Mouse (Mus musculus) thymus, postnatal 0 days (tissue): Measurements from ENCODE around the gene Cacna2d4. TPM values are rescaled to one million over a fixed set of nuclear protein-coding genes. Genes with fewer than 3 reads are reported as not detected.

Experiments
- DNase-seq: peaks from one replicate; pipeline ENCODE4 v3.0.0-alpha.2; 2015; ENCODE audit warnings: low spot score
- polyA plus RNA-seq: library from polyadenylated mRNA; unstranded; fragments of >200 nt; fragmentation: Nextera tagmentation; extraction: Ambion mirVana; gene quantifications from 2 replicates; pipeline ENCODE4 v1.2.1, GENCODE M21; 2015

Gene Cacna2d4
- polyA plus RNA-seq, 1 experiment from 2014 or later: 4.6 TPM

DNA sequence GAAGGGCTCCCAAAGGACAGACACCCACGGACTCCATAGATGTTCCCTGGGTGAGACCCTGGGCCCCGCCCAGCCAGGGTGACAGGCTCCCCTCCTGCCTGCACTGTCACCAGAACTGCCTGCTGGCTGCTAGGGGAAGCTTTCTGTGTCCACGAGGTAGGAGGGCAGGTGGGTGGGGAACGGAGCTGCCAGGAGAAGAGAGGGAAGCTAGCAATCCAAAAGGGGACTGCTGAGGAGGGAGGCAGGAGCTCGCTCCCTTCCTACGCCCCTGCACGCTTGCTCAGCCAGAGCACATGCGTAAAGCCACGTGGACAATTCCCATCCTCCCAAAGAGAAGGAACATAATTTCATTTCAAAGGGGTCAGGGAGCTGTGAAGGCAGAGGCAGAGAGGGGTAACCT lies 73.8 kb downstream of the Cacna2d4 start:
- no peak for DNase-seq

- DNase-seq: no peak
These were observed 76.1 kb downstream of the Cacna2d4 start for GRCm38 (mm10) chr6:119312381-119312780.

GRCm38 (mm10) chr6:119313096-119313495 lies 76.8 kb downstream of the Cacna2d4 start:
- DNase-seq: no peak

GRCm38 (mm10) chr6:119313588-119314375 lies 77.5 kb downstream of the Cacna2d4 start:
- DNase-seq: no peak

- no peak for DNase-seq
These were observed 78.6 kb downstream of the Cacna2d4 start for GRCm38 (mm10) chr6:119314751-119315476.

GRCm38 (mm10) chr6:119318732-119319131 lies 82.4 kb downstream of the Cacna2d4 start:
- DNase-seq: no peak

DNA sequence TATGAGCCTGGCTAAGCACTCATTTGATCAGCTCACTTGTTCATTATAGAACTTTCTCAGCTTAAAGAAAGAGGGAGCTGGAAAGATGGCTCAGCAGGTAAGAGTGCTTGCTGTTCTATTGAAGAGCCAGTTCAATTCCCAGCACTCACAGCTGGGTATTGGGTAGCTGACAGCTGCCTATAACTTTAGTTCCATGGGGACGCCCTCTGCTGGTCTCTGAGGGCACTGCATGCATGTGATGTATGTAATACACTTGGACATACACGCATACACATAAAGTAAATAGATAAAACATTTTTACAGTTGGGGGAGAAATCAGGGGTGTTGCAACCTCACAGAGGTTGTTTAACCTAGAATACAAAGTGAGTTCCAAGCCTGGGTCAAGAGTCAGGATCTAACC lies 83.0 kb downstream of the Cacna2d4 start:
- DNase-seq: no peak

- DNase-seq: no peak
These were observed 84.2 kb downstream of the Cacna2d4 start for GRCm38 (mm10) chr6:119320481-119320880.

GRCm38 (mm10) chr6:119321752-119322151 lies 85.4 kb downstream of the Cacna2d4 start:
- DNase-seq: no peak

DNA sequence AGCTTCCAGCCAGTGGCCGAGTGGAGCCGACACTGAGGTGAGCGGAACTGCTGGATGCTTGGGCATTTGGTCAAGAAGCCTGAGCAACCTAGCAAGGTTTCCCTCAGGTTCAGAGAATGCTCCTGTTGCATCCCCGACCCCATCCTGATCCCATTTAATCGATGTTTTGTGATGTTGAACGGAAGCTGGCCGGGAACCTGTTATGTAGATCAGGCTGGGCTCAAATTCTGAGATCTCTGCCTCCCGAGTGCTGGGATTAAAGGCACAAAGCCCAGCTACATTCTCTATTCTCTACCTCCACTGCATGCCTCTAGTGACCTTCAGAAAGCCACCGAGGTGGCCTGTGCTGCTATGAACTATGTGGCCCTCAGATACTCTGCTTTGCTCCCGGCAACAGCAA lies 88.5 kb downstream of the Cacna2d4 start:
- no peak for DNase-seq

DNA sequence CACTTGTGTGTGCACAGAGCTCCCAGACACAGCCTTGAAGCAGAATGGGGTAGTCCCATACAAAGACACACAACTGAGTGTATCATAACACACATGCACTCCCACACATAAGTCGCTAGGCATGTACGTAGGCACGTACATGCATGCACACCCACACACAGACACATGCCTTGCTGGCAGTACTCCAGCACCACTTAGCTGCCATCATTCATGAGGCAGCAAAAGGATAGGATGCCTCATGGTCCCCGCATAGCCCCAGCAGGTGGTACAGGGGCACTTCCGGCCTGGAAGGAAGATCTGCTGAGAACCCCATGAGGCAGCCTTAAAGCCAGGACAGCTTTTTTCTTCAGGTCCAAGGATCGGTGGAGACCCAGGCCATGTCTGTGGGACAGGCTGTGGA lies 89.7 kb downstream of the Cacna2d4 start:
- no peak for DNase-seq

DNA sequence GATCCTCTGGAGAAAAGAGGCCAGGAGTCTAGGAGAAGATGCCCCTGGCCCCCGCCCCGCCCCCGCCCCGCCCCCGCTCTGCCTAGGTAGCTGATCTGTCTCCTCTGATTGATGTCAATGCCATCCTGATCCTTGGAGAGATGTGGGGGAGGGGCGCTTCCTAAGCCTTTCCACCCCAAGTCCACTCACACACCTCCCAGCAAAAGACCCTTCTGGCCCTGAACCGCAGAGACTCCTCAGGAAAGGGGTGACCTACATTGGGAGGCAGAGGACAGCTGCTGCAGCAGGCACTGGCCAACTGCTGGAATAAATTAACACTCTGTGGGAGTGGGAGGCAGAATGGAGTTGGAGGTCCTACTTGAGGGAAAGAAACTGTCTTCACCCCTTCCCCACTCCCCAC lies 90.2 kb downstream of the Cacna2d4 start:
- no peak for DNase-seq

- no peak for DNase-seq
These were observed 92.3 kb downstream of the Cacna2d4 start for GRCm38 (mm10) chr6:119328521-119329115.

DNA sequence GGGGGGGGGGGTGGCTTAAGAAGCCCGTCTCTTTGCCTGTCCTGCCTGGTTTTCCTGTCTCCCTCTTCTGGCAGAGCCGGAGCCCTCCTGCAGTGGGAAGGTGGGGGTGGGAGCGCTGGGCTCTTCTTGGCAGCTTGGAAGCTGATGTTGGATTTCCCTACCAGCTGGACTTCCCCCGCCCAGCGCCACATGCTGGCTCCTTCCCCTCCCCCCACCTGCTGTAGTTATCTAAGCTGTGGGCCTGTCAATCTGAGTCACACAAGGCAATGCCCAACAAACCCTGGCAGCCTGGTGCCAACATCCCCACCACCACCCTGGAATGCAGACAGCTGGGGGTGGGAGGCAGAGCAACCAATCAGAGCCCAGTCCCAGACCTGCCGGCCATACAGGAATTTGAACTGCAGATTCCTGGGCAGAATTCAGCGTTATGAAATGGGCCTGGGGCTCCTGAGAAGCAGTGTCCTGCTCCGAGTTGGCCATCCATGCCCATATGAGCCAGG lies 92.9 kb downstream of the Cacna2d4 start:
- no peak for DNase-seq

DNA sequence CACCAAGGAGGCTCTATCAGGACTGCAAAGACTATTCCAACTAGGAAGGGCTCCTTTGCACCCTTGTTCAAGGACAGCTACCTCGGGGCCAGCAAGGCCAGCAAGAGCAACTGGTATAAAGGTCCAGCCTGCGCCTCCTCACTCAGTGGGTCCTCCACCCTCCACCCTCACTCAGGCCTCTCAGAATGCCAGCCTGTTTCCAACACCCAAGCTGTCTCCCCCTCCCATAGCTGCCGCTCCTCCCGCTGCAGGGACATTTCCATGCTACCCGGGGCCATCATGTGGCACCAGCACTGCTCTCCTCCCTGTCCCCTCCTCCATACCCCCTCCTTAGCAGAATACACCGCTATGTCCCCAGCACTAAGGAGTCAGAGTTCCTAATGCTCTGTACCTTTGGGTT lies 93.6 kb downstream of the Cacna2d4 start:
- no peak for DNase-seq

DNA sequence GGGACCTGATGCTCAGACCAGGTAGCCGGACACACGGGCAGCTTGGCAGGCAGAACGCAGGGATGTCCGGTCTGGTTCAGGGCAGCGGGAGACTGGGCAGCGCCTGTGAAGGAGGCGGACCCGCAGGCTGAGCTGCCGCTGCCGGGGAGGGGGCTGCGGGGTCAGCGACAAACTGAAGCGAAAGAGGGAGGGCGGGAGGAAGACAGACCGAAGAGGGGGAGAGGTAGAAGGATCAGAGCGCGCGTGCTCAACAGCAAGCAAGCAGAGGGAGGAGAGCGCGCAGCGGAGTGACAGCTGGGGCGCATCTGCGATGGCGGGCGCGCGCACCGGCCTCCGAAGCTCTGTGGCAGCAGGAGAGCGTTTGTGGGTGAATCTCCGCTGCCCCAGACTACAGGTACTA lies 94.2 kb downstream of the Cacna2d4 start, which contains the start of gene Lrtm2:
Gene Lrtm2 (minus strand): TSS at position 261 of the 400 bp plus-strand sequence.
- peak; percentile 68 for DNase-seq

GRCm38 (mm10) chr6:119332111-119332510 lies 95.8 kb downstream of the Cacna2d4 start:
- DNase-seq: peak; percentile 56

GRCm38 (mm10) chr6:119333202-119333601 lies 96.9 kb downstream of the Cacna2d4 start:
- no peak for DNase-seq

DNA sequence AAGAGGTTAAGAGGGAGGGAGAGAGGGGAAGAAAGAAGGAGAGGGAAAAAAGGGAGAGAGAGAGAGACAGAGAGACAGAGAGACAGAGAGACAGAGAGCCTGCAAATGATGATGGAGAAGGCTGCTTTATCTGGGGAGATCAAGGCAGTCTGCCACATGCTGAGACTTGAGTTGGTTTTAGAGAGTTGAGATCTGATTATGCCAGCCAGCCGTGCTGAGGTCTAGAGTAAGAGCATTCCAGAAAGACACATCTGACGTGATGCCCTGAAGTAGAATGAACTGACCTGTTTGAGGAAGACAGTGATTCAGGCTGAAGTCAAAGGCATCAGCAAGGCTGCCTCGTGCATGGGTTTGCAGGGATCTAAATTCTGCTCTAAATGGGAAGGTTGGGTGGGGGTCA lies 97.5 kb downstream of the Cacna2d4 start:
- no peak for DNase-seq

GRCm38 (mm10) chr6:119336124-119336523 lies 99.8 kb downstream of the Cacna2d4 start:
- peak; percentile 81 for DNase-seq

DNA sequence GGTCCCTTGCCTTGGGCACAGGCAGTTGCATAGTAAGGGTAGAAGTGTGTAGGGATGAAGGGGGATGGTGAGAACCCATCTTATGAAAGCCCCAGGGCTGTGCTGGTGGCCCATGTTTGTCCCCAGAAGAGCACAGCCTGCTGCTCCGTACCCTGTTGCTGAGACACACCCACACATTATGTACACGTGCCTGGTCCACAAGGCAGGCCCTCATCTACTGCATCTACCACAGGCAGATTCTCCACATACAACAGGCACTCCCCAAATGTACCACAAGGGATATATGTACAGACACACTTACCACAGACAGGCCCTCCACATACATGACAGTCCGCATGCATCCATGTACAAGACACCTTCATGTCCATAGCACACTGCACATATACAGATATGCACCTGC lies 101.0 kb downstream of the Cacna2d4 start:
- no peak for DNase-seq
